Mouse (Mus musculus) hindbrain, embryonic 14.5 days (tissue): ENCODE measurements at regions not wholly inside any gene's neighbourhood (a gene's known extent, or its start where the extent isn't known, plus 50 kb on each side); places are given as distances from the start of the nearest gene placed in this dataset.
A peak's percentile ranks its signal among the peaks of the same experiment; 100 is the strongest.

ENCODE experiments used
- ATAC-seq: fragments of 200-750 bp; cut with Nextera tagmentation; 2 replicates; pipeline ENCODE4 v1.8.0; 2017; ENCODE audit warnings: moderate number of reproducible peaks, mild to moderate bottlenecking, moderate TSS enrichment, moderate library complexity; ENCODE audit not compliant: low FRiP score
- DNase-seq: peaks from one replicate; pipeline ENCODE4 v3.0.0-alpha.2; 2015; ENCODE audit warnings: low spot score
- H3K27ac ChIP-seq: fragments of 300-500 bp; sonication (generic); 2 replicates; pipeline ENCODE4 v1.5.1; 2014; ENCODE audit warnings: mild to moderate bottlenecking, moderate library complexity
- H3K27me3 ChIP-seq: fragments of 300-500 bp; sonication (generic); 2 replicates; pipeline ENCODE4 v1.6.1; 2014; ENCODE audit warnings: mild to moderate bottlenecking, low read length, mixed read lengths; ENCODE audit not compliant: control insufficient read depth, insufficient read depth
- H3K36me3 ChIP-seq: fragments of 300-500 bp; sonication (generic); replicated peaks from 2 replicates; pipeline ENCODE4 v1.6.1; 2014; ENCODE audit not compliant: control insufficient read depth, insufficient read depth
- H3K4me1 ChIP-seq: fragments of 300-500 bp; sonication (generic); replicated peaks from 2 replicates; pipeline ENCODE4 v1.6.1; 2014; ENCODE audit warnings: antibody characterized with exemption, low read length, mixed read lengths; ENCODE audit not compliant: control insufficient read depth, insufficient read depth
- H3K4me2 ChIP-seq: fragments of 300-500 bp; sonication (generic); replicated peaks from 2 replicates; pipeline ENCODE4 v1.6.1; 2014; ENCODE audit warnings: mild to moderate bottlenecking, moderate library complexity
- H3K4me3 ChIP-seq: fragments of 300-500 bp; sonication (generic); replicated peaks from 2 replicates; pipeline ENCODE4 v1.5.1; 2014; ENCODE audit warnings: mild to moderate bottlenecking, low read length
- H3K9ac ChIP-seq: fragments of 300-500 bp; sonication (generic); 2 replicates; pipeline ENCODE4 v1.6.1; 2014
- H3K9me3 ChIP-seq: fragments of 300-500 bp; sonication (generic); 2 replicates; pipeline ENCODE4 v1.6.1; 2016; ENCODE audit warnings: low read length; ENCODE audit not compliant: control insufficient read depth
- WGBS: fragments of 180-500 bp; shearing (Covaris S2); extraction: QIAGEN DNeasy Blood & Tissue Kit; methylation state at CpG from one replicate; pipeline ENCODE4 v1.1.7; 2014; 5-methylcytosine and 5-hydroxymethylcytosine counted together

GRCm38 (mm10) chr2:106318695-106319266 lies 315.4 kb upstream of the Dnajc24 start:
- Histone ChIP-seq H3K27ac (no peak overlapping the region), H3K9me3 (no peaks in the 10 kb centered on the region), H3K4me3 (no peak overlapping the region), H3K9ac (no peak overlapping the region), H3K4me2 (no peak overlapping the region), H3K36me3 (no peaks in the 10 kb centered on the region), H3K27me3 (no peaks in the 10 kb centered on the region), H3K4me1 (no peaks in the 10 kb centered on the region)
- WGBS: 74% methylated on average over 3 of the region's 3 CpGs
- DNase-seq: peak; percentile 70
- ATAC-seq: peak; percentile 34; the same call in 1 of the 2 replicates

- Histone ChIP-seq H3K4me1 (no peaks in the 10 kb centered on the region), H3K4me2 (no peak overlapping the region), H3K27me3 (no peaks in the 10 kb centered on the region), H3K9me3 (no peaks in the 10 kb centered on the region), H3K9ac (no peak overlapping the region), H3K36me3 (no peaks in the 10 kb centered on the region), H3K27ac (no peak overlapping the region), H3K4me3 (no peak overlapping the region)
- DNase-seq (no peak), ATAC-seq (no peak)
- WGBS: 84% methylated on average over 6 of the region's 6 CpGs
These were observed 343.4 kb upstream of the Dnajc24 start for GRCm38 (mm10) chr2:106346781-106347180.

- WGBS: 92% methylated on average over 7 of the region's 7 CpGs
- no peak for ATAC-seq
- Histone ChIP-seq H3K4me1 (no peaks in the 10 kb centered on the region), H3K27me3 (no peaks in the 10 kb centered on the region), H3K9me3 (no peaks in the 10 kb centered on the region), H3K27ac (no peak overlapping the region), H3K4me3 (no peak overlapping the region), H3K9ac (no peak overlapping the region), H3K4me2 (no peak overlapping the region), H3K36me3 (no peaks in the 10 kb centered on the region)
- DNase-seq: no peak
These were observed 343.9 kb upstream of the Dnajc24 start for GRCm38 (mm10) chr2:106347249-106347648.

GRCm38 (mm10) chr2:106355565-106355964 lies 337.5 kb upstream of the Mpped2 start:
- H3K4me1 ChIP-seq: no peaks in the 10 kb centered on the region

GRCm38 (mm10) chr2:106355984-106356547 lies 337.0 kb upstream of the Mpped2 start:
- Histone ChIP-seq H3K9ac (no peak overlapping the region), H3K4me1 (no peaks in the 10 kb centered on the region), H3K27ac (no peak overlapping the region), H3K36me3 (no peaks in the 10 kb centered on the region), H3K27me3 (no peaks in the 10 kb centered on the region), H3K4me2 (no peak overlapping the region), H3K4me3 (no peak overlapping the region), H3K9me3 (no peaks in the 10 kb centered on the region)
- 43% methylated on average over 5 of the region's 5 CpGs for WGBS
- peak; percentile 90 for ATAC-seq
- DNase-seq: peak; percentile 90

More at GRCm38 (mm10) chr2:106355565-106355964, 337.5 kb upstream of the Mpped2 start:
- peak; percentile 22; the same call in 1 of the 2 replicates for ATAC-seq
- Histone ChIP-seq H3K27me3 (no peaks in the 10 kb centered on the region), H3K4me3 (no peak overlapping the region), H3K4me2 (no peak overlapping the region), H3K9me3 (no peaks in the 10 kb centered on the region), H3K36me3 (no peaks in the 10 kb centered on the region), H3K9ac (no peak overlapping the region), H3K27ac (no peak overlapping the region)
- no peak for DNase-seq
- 72% methylated on average over 3 of the region's 3 CpGs for WGBS

- no peak overlapping the region for H3K4me2 ChIP-seq
- H3K27ac ChIP-seq: no peak overlapping the region
- no peak overlapping the region for H3K9ac ChIP-seq
- H3K36me3 ChIP-seq: no peaks in the 10 kb centered on the region
- DNase-seq: no peak
- 86% methylated on average over 5 of the region's 5 CpGs for WGBS
- no peaks in the 10 kb centered on the region for H3K9me3 ChIP-seq
- no peaks in the 10 kb centered on the region for H3K4me1 ChIP-seq
- H3K27me3 ChIP-seq: no peaks in the 10 kb centered on the region
- no peak for ATAC-seq
- H3K4me3 ChIP-seq: no peak overlapping the region
These were observed 324.4 kb upstream of the Mpped2 start for GRCm38 (mm10) chr2:106368641-106369040.

GRCm38 (mm10) chr2:106383415-106384285 lies 309.4 kb upstream of the Mpped2 start:
- Histone ChIP-seq H3K9me3 (no peaks in the 10 kb centered on the region), H3K9ac (no peak overlapping the region), H3K4me2 (no peak overlapping the region), H3K4me1 (no peaks in the 10 kb centered on the region), H3K36me3 (no peaks in the 10 kb centered on the region), H3K27me3 (no peaks in the 10 kb centered on the region), H3K27ac (no peak overlapping the region), H3K4me3 (no peak overlapping the region)
- 73% methylated on average over 14 of the region's 14 CpGs for WGBS
- ATAC-seq: no peak
- DNase-seq: no peak

GRCm38 (mm10) chr2:106384286-106384595 lies 308.8 kb upstream of the Mpped2 start:
- Histone ChIP-seq H3K27ac (no peak overlapping the region), H3K36me3 (no peaks in the 10 kb centered on the region), H3K4me2 (no peak overlapping the region), H3K27me3 (no peaks in the 10 kb centered on the region), H3K9ac (no peak overlapping the region), H3K4me1 (no peaks in the 10 kb centered on the region), H3K9me3 (no peaks in the 10 kb centered on the region), H3K4me3 (no peak overlapping the region)
- ATAC-seq (no peak), DNase-seq (no peak)
- 81% methylated on average over 5 of the region's 5 CpGs for WGBS

- DNase-seq: no peak
- no peak overlapping the region for H3K4me2 ChIP-seq
- H3K9ac ChIP-seq: no peak overlapping the region
- 78% methylated on average over 3 of the region's 3 CpGs for WGBS
- H3K36me3 ChIP-seq: no peaks in the 10 kb centered on the region
- ATAC-seq: no peak
- no peaks in the 10 kb centered on the region for H3K4me1 ChIP-seq
- H3K27me3 ChIP-seq: no peaks in the 10 kb centered on the region
- no peak overlapping the region for H3K27ac ChIP-seq
- H3K9me3 ChIP-seq: no peaks in the 10 kb centered on the region
- no peak overlapping the region for H3K4me3 ChIP-seq
These were observed 308.2 kb upstream of the Mpped2 start for GRCm38 (mm10) chr2:106384842-106385241.
